Mouse (Mus musculus) kidney, embryonic 15.5 days (tissue): ENCODE data around the gene Twist2. TPM values are rescaled to one million over a fixed set of nuclear protein-coding genes. Genes with fewer than 3 reads are reported as not detected.

Source experiments
- ATAC-seq: fragments of 200-750 bp; cut with Nextera tagmentation; replicated peaks from 2 replicates; pipeline ENCODE4 v1.8.0; 2017; ENCODE audit warnings: moderate TSS enrichment; ENCODE audit not compliant: low FRiP score
- H3K27ac ChIP-seq: fragments of 300-500 bp; sonication (generic); 2 replicates; pipeline ENCODE4 v1.5.1; 2015; ENCODE audit warnings: mild to moderate bottlenecking, inconsistent platforms
- H3K27me3 ChIP-seq: fragments of 300-500 bp; sonication (generic); 2 replicates; pipeline ENCODE4 v1.6.1; 2015; ENCODE audit warnings: inconsistent platforms
- H3K36me3 ChIP-seq: fragments of 300-500 bp; sonication (generic); 2 replicates; pipeline ENCODE4 v1.6.1; 2015; ENCODE audit warnings: inconsistent platforms
- H3K4me1 ChIP-seq: fragments of 300-500 bp; sonication (generic); 2 replicates; pipeline ENCODE4 v1.6.1; 2015; ENCODE audit warnings: inconsistent platforms
- H3K4me2 ChIP-seq: fragments of 300-500 bp; sonication (generic); 2 replicates; pipeline ENCODE4 v1.6.1; 2015; ENCODE audit warnings: moderate library complexity, mild to moderate bottlenecking, inconsistent platforms
- H3K4me3 ChIP-seq: fragments of 300-500 bp; sonication (generic); replicated peaks from 2 replicates; pipeline ENCODE4 v1.5.1; 2015; ENCODE audit warnings: mild to moderate bottlenecking, inconsistent platforms
- H3K9ac ChIP-seq: fragments of 300-500 bp; sonication (generic); 2 replicates; pipeline ENCODE4 v1.6.1; 2015; ENCODE audit warnings: mild to moderate bottlenecking, inconsistent platforms
- H3K9me3 ChIP-seq: fragments of 300-500 bp; sonication (generic); replicated peaks from 2 replicates; pipeline ENCODE4 v1.6.1; 2016; ENCODE audit warnings: inconsistent platforms
- WGBS: fragments of 180-500 bp; shearing (Covaris S2); methylation state at CpG from one replicate; pipeline ENCODE4 v1.1.7; 2015; ENCODE audit warnings: mixed read lengths; 5-methylcytosine and 5-hydroxymethylcytosine counted together
- polyA plus RNA-seq: library from polyadenylated mRNA; unstranded; fragments of >200 nt; fragmentation: Nextera tagmentation; extraction: Ambion mirVana; gene quantifications from 2 replicates; pipeline ENCODE4 v1.2.1, GENCODE M21; 2015

Twist2 gene
- polyA plus RNA-seq, 1 experiment from 2014 or later: 8.9 TPM

GRCm38 (mm10) chr1:91856771-91857664 is 55.8 kb downstream of the Twist2 start:
- Histone ChIP-seq H3K4me1 (peaks cover 20% of the 10 kb centered on the region), H3K27ac (0 out of 2 replicates have a peak overlapping the region, but pooled peaks have one; percentile 7), H3K27me3 (0 out of 2 replicates have a peak, but pooled peaks cover 2% of the 10 kb centered on the region), H3K4me3 (no peak overlapping the region), H3K9ac (no peak overlapping the region), H3K36me3 (no peaks in the 10 kb centered on the region), H3K9me3 (no peaks in the 10 kb centered on the region), H3K4me2 (no peak overlapping the region)
- 62% methylated on average over 9 of the region's 9 CpGs for WGBS
- peak; percentile 54; the same call in 1 of the 2 replicates for ATAC-seq

GRCm38 (mm10) chr1:91858101-91858790 is 57.0 kb downstream of the Twist2 start:
- ATAC-seq: peak; percentile 47; the same call in 1 of the 2 replicates
- no peak overlapping the region for H3K4me3 ChIP-seq
- no peak overlapping the region for H3K9ac ChIP-seq
- 0 out of 2 replicates have a peak, but pooled peaks cover 2% of the 10 kb centered on the region for H3K27me3 ChIP-seq
- no peaks in the 10 kb centered on the region for H3K9me3 ChIP-seq
- 54% methylated on average over 11 of the region's 11 CpGs for WGBS
- H3K4me2 ChIP-seq: no peak overlapping the region
- no peaks in the 10 kb centered on the region for H3K36me3 ChIP-seq
- no peak overlapping the region for H3K27ac ChIP-seq
- H3K4me1 ChIP-seq: peaks cover 20% of the 10 kb centered on the region

DNA sequence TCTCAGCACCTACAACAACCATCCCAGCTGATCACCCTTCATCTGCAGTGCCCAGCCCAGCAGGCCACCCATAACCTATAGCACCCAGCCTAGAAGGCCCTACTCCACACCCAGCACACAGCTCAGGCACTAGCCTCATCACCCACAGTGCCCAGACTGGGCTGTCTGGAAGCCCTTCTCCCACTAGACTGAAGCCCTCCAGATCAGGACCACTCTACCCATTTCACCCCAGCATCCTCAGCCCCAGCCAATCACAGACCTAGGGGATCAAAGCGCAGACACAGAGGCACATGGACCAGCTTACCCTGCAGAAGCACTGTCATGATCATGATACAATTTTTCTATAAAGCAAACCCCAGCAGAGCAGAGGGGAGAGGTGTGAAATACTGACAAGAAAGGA is 57.6 kb downstream of the Twist2 start:
- H3K36me3 ChIP-seq: no peaks in the 10 kb centered on the region
- no peak overlapping the region for H3K4me2 ChIP-seq
- H3K4me1 ChIP-seq: peaks cover 20% of the 10 kb centered on the region
- 0 out of 2 replicates have a peak, but pooled peaks cover 5% of the 10 kb centered on the region for H3K27me3 ChIP-seq
- H3K9me3 ChIP-seq: no peaks in the 10 kb centered on the region
- ATAC-seq: no peak
- no peak overlapping the region for H3K27ac ChIP-seq
- WGBS: 96% methylated on average over 1 of the region's 1 CpGs
- no peak overlapping the region for H3K9ac ChIP-seq
- no peak overlapping the region for H3K4me3 ChIP-seq

DNA sequence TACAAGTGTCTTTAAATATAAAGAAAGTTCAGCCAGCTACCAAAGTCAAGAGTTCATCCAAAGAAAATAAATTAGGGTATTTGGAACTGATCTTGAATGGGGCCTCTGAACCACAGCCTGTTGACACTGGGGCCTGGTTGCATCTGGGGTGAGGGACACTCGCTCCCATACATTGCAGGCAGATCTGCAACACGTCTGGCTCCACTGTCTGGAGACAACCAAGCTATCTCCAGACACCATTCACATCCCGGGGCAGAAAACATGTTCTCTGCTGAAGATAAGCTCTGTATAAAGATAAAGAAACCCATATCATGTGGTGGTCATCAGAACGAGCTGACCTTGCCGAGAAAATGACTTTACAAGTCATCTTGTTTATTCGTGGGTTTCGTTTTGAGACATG is 60.2 kb downstream of the Twist2 start:
- WGBS: 55% methylated on average over 7 of the region's 7 CpGs
- no peaks in the 10 kb centered on the region for H3K9me3 ChIP-seq
- no peak overlapping the region for H3K4me2 ChIP-seq
- H3K27me3 ChIP-seq: peaks cover 19% of the 10 kb centered on the region; the same call in 1 of the 2 replicates
- ATAC-seq: no peak
- H3K36me3 ChIP-seq: no peaks in the 10 kb centered on the region
- 0 out of 2 replicates have a peak overlapping the region, but pooled peaks have one; percentile 27 for H3K27ac ChIP-seq
- H3K4me3 ChIP-seq: no peak overlapping the region
- peaks cover 20% of the 10 kb centered on the region for H3K4me1 ChIP-seq
- no peak overlapping the region for H3K9ac ChIP-seq

- Histone ChIP-seq H3K4me2 (no peak overlapping the region), H3K4me3 (no peak overlapping the region), H3K27ac (no peak overlapping the region), H3K4me1 (peaks cover 25% of the 10 kb centered on the region), H3K9ac (no peak overlapping the region), H3K9me3 (no peaks in the 10 kb centered on the region), H3K36me3 (no peaks in the 10 kb centered on the region), H3K27me3 (peaks cover 46% of the 10 kb centered on the region)
- 50% methylated on average over 2 of the region's 2 CpGs for WGBS
- ATAC-seq: no peak
Measured at GRCm38 (mm10) chr1:91866001-91866400, 64.7 kb downstream of the Twist2 start.

DNA sequence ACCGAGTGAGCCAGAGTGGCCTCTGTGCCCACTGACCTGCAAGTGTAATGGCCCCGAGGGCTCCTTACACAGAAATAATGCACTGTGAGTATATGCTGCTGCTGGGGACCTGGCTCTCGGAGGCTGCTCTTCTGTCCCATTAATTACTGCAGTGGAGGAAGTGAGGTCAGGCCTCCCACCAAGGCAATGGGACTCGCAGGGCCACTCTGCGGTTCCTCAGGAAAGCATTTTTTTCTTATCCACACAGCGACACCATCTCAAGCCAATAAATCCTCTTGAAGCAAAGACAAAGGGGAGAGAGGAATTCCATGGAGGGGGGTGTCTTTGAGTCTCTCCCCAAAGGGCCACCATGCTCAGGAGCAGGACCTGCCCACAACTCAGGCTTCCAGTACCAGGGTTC is 69.8 kb downstream of the Twist2 start:
- no peak overlapping the region for H3K4me3 ChIP-seq
- H3K4me2 ChIP-seq: no peak overlapping the region
- no peaks in the 10 kb centered on the region for H3K9me3 ChIP-seq
- H3K36me3 ChIP-seq: no peaks in the 10 kb centered on the region
- ATAC-seq: 0 out of 2 replicates have a peak, but pooled peaks have one; percentile 24
- H3K4me1 ChIP-seq: peaks cover 68% of the 10 kb centered on the region
- H3K27ac ChIP-seq: no peak overlapping the region
- H3K9ac ChIP-seq: no peak overlapping the region
- WGBS: 11% methylated on average over 6 of the region's 6 CpGs
- peaks cover 43% of the 10 kb centered on the region for H3K27me3 ChIP-seq

DNA sequence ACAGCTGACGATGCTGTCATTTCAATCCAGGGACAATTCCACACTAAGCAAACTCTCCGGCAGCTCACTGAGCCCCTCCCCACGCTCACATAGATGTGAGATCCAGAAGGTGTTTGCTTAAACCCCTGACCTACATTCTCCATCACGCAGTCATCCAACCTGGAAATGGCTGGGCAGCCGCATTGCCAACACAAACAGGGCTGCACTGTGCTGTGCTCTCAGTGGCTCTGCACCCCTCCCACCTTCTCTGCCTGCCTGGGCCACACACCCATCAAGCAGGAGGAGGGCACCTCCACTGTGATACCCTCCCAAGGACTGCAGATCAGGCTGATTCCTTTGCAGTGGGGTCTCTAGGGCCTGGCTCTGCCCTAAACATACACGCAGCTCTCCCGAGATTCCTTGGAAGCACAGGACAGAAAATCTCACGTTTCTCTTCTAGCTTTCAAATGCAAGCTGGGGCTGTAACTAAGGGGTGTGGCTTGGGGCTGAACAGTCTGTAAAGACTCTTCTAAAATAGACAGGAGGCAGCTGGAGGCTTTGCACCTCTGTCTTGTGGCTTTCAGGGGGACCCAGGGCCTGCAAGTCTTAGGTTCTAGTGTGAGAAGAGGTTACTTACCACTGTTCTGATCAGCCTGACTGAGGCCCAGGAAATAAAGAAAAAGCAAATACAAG is 71.3 kb downstream of the Twist2 start:
- 16% methylated on average over 8 of the region's 8 CpGs for WGBS
- Histone ChIP-seq H3K27me3 (peaks cover 41% of the 10 kb centered on the region), H3K9ac (no peak overlapping the region), H3K27ac (peak overlapping the region; percentile 69; the same call in 1 of the 2 replicates), H3K4me3 (no peak overlapping the region), H3K9me3 (no peaks in the 10 kb centered on the region), H3K36me3 (no peaks in the 10 kb centered on the region), H3K4me2 (peak overlapping the region; percentile 31; the same call in 1 of the 2 replicates), H3K4me1 (peaks cover 68% of the 10 kb centered on the region)
- peak; percentile 49 for ATAC-seq

GRCm38 (mm10) chr1:91873572-91874285 is 72.5 kb downstream of the Twist2 start:
- peak; percentile 79 for ATAC-seq
- Histone ChIP-seq H3K4me1 (peaks cover 72% of the 10 kb centered on the region), H3K9ac (no peak overlapping the region), H3K4me3 (no peak overlapping the region), H3K27ac (0 out of 2 replicates have a peak overlapping the region, but pooled peaks have one; percentile 69), H3K9me3 (no peaks in the 10 kb centered on the region), H3K36me3 (no peaks in the 10 kb centered on the region), H3K4me2 (0 out of 2 replicates have a peak overlapping the region, but pooled peaks have one; percentile 14), H3K27me3 (peaks cover 40% of the 10 kb centered on the region)
- 22% methylated on average over 10 of the region's 10 CpGs for WGBS

- Histone ChIP-seq H3K36me3 (no peaks in the 10 kb centered on the region), H3K27ac (no peak overlapping the region), H3K4me1 (peaks cover 68% of the 10 kb centered on the region), H3K4me2 (no peak overlapping the region), H3K9ac (no peak overlapping the region), H3K4me3 (no peak overlapping the region), H3K9me3 (no peaks in the 10 kb centered on the region), H3K27me3 (peaks cover 41% of the 10 kb centered on the region)
- 10% methylated on average over 2 of the region's 2 CpGs for WGBS
- ATAC-seq: 0 out of 2 replicates have a peak, but pooled peaks have one; percentile 4
Measured at GRCm38 (mm10) chr1:91874633-91875032, 73.4 kb downstream of the Twist2 start.

DNA sequence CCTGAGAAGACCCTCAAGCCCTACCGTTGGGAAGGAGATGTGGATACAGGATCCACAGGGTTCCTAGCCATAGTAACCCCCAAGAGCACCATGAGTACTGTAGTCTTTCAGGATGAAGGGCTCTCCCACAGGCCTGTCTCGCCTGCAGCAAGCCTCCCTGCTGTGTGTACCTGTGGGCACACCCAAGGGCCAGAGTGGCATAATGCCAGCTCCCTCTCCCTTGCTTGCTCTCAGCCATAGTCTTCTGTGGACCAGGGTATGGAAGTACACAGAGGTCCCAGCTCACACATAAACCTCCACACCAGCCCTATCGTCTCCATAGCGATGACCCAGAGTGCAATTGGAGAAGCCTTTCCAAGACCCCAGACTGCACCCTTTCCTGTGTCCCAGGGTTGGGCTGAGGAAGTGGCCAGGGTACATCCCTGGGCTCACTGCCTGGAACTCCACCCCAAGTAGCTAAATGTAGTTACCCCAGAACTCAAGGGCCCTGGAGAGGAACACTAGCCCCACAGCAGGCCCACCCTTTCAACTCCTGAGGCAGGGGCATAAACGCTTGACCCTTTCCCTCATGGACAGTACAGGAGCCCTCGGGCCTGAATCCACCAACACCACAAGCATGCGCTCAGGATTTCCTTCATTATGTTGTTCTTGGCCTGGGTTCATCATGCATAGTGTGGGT is 73.9 kb downstream of the Twist2 start:
- Histone ChIP-seq H3K4me3 (no peak overlapping the region), H3K36me3 (no peaks in the 10 kb centered on the region), H3K4me2 (no peak overlapping the region), H3K9ac (no peak overlapping the region), H3K27me3 (peaks cover 41% of the 10 kb centered on the region), H3K4me1 (peaks cover 62% of the 10 kb centered on the region), H3K27ac (no peak overlapping the region), H3K9me3 (no peaks in the 10 kb centered on the region)
- ATAC-seq: no peak
- WGBS: 50% methylated on average over 7 of the region's 7 CpGs

- ATAC-seq: no peak
- WGBS: 26% methylated on average over 5 of the region's 5 CpGs
- H3K4me1 ChIP-seq: peaks cover 30% of the 10 kb centered on the region
Measured at GRCm38 (mm10) chr1:91878696-91879095, 77.4 kb downstream of the Twist2 start.

More at GRCm38 (mm10) chr1:91878696-91879095, 77.4 kb downstream of the Twist2 start:
- Histone ChIP-seq H3K27me3 (peaks cover 30% of the 10 kb centered on the region), H3K36me3 (no peaks in the 10 kb centered on the region), H3K9ac (no peak overlapping the region), H3K4me3 (no peak overlapping the region), H3K27ac (no peak overlapping the region), H3K4me2 (no peak overlapping the region), H3K9me3 (no peaks in the 10 kb centered on the region; the same call in 1 of the 2 replicates)
